Mouse (Mus musculus) megakaryocyte, embryonic 14.5 days (primary cell): Measurements from ENCODE around the gene Ncoa3.

Experiments used
- FLI1 ChIP-seq: IDR thresholded peaks from 2 replicates; pipeline ENCODE4 v1.6.1; 2012; ENCODE audit warnings: low read length, inconsistent platforms, mixed read lengths
- GATA1 ChIP-seq: IDR thresholded peaks from 3 replicates; pipeline ENCODE4 v1.6.1; 2012; ENCODE audit warnings: mixed read lengths, low read length, inconsistent platforms, borderline replicate concordance

- no peak for TF ChIP-seq GATA1
- no peak for TF ChIP-seq FLI1
Observed at GRCm38 (mm10) chr2:166079961-166080885, 87.8 kb downstream of the Ncoa3 start.
